Mouse (Mus musculus): ENCODE data around the gene Mctp2.
A peak's percentile ranks its signal among the peaks of the same experiment; 100 is the strongest.
"Not testable (repeated sequence)": the region's sequence is repeated elsewhere in the genome, so short reads cannot be mapped to it uniquely, and the experiment has no call there.

The Mctp2 gene

GRCm38 (mm10) chr7:72271546-72271945, 34.9 kb downstream of the Mctp2 start:
- DNase-seq (ENCODE audit: low spot score), result no peak

GRCm38 (mm10) chr7:72269994-72270393, 36.4 kb downstream of the Mctp2 start:
- peak; percentile 64 for DNase-seq (ENCODE audit: low spot score)

DNA sequence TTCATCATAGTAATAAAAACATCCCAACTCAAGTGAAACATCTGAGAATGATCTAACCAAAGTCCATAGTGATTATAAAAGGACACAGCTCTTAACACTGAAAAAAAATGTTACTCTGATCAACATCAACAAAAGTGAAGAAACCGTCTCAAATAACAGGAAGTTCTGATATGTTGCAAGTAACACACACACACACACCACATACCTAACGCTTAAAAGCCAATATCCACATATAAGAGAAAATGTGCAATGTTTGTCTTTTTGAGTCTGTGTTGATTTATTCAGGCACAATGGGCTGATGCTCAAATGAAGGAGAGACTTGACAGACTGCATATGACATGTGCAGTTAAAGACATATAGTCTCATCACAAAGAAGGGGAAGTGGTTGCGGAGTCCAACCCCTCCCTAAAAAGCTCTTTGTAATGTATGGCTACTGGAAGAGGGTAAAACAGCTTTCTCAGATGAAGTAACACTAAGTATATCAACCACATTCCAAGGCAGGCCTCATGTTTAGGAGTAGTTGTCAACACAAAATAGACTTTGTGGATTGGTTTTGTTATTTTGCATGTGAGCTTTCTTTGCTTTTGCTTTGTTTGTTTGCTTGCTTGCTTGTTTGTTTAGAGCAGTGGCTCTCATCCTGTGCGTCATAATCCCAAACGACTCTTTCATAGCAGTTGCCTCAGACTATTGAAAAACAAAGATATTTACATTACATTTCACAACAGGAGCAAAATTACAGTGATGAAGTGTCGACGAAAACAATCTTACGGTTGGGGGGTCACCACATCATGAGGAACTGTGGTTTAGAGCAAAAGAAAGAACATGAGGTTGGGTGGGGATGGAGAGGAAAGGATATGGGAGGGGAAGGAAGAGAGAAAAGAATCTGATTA, 45.4 kb downstream of the Mctp2 start:
- DNase-seq (ENCODE audit: low spot score), result peak; percentile 63

DNA sequence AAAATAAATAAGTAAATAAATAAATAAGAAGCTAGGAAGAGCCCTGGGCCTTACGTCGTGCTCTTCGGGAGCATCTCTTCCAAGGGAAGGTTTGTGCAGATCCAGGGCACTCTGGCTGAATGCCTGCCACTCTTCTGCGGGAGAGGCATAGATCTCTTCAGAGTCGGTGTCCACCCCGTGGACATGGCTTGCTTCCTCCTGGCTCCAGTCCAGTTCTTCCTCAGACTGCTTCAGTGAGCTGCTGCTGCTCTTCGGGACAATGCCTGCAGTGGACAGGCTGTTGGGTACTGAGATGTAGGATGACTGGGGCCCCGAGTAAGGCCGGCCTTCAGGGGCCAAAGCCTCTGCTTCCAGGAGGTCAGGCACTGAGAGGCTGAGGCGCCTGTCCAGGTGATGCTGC, 47.4 kb downstream of the Mctp2 start:
- DNase-seq (ENCODE audit: low spot score), result no peak

DNA sequence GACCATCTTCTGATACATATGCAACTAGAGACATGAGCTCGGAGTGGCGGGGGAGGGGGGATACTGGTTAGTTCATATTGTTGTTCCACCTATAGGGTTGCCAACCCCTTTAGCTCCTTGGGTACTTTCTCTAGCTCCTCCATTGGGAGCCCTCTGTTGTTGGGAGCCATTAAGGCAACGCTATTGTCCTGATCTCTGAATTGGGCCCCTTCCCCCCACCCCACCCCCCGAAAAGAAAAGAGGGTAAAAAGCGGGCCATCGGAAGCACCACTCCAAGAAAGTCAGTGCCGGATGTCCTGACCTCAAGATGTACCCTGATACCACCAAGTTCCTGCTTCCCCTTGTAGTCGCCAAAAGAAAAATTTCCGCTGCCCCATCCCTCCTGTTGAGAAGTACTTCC, 56.1 kb downstream of the Mctp2 start:
- DNase-seq (ENCODE audit: low spot score), result not testable (repeated sequence)

DNA sequence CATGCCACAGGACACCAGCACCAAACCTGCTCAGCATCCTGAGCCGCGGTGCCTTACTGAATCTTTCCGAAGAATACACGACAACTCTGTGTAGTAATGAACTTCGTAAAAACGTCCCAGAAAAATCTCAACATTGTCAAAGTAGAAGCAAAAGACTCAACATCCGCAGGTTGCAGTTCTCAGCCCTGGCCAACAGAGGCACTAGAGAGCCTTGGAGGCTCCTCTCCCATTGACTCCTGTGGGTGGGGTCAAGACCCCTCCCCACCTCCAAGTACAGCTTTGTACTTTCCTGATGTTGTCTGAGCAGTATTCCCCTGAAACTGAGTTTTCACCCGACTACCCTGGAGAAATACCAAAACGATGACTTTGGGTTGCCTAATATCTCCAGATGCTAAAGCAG, 65.1 kb downstream of the Mctp2 start:
- DNase-seq (ENCODE audit: low spot score), result no peak

- peak; percentile 67 for DNase-seq (ENCODE audit: low spot score)
Observed at GRCm38 (mm10) chr7:72239782-72240493, 66.5 kb downstream of the Mctp2 start.

DNA sequence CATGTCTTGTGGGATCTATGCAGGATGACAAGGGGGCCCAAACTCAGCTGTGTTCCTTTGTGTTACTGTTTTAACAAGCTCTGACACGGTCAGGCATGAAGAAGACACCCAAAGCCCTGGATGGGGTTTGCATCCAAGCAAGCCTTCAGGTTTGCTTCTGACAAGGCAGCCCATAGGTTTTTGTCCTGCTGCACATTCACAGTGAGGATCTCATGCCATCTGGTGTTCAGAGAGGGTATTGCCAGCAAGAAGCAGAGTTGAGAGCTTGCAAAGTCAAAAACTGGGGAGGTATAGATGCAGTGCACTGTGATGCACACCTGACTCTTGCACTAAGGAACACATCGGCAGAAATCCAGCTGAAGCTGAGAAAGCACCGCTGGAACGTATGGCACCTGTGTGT, 67.8 kb downstream of the Mctp2 start:
- DNase-seq (ENCODE audit: low spot score), result peak; percentile 57

- no peak for DNase-seq (ENCODE audit: low spot score)
Observed at GRCm38 (mm10) chr7:72234433-72234998, 71.9 kb downstream of the Mctp2 start.

GRCm38 (mm10) chr7:72231182-72231877, 75.1 kb downstream of the Mctp2 start:
- DNase-seq (ENCODE audit: low spot score), result no peak

GRCm38 (mm10) chr7:72229925-72230324, 76.5 kb downstream of the Mctp2 start:
- DNase-seq (ENCODE audit: low spot score), result no peak

DNA sequence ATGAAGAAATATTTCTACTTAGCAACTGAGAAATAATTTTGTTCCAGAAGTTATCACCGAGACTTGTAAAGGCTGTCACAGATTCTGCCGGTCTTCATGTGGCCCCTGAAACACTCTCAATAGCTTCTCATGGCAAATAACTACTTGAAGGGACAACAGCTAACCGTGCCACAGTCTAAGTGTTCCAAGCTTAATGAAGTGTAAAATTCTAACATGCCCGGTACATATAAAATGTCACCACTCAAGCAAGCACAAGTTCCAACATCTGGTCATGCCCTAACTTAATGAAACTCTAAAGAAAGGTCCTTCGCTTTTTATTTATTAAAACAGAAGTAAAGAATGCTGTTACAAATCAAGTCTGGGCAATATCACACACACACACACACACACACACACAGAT, 82.8 kb downstream of the Mctp2 start:
- no peak for DNase-seq (ENCODE audit: low spot score)

GRCm38 (mm10) chr7:72222532-72222931, 83.9 kb downstream of the Mctp2 start:
- DNase-seq (ENCODE audit: low spot score), result no peak

GRCm38 (mm10) chr7:72218048-72218447, 88.4 kb downstream of the Mctp2 start:
- no peak for DNase-seq (ENCODE audit: low spot score)

- no peak for DNase-seq (ENCODE audit: low spot score)
Observed at GRCm38 (mm10) chr7:72215563-72216215, 90.7 kb downstream of the Mctp2 start.

- DNase-seq (ENCODE audit: low spot score), result no peak
Observed at GRCm38 (mm10) chr7:72210201-72210600, 96.2 kb downstream of the Mctp2 start.

- no peak for DNase-seq (ENCODE audit: low spot score)
Observed at GRCm38 (mm10) chr7:72209296-72209695, 97.1 kb downstream of the Mctp2 start.

DNA sequence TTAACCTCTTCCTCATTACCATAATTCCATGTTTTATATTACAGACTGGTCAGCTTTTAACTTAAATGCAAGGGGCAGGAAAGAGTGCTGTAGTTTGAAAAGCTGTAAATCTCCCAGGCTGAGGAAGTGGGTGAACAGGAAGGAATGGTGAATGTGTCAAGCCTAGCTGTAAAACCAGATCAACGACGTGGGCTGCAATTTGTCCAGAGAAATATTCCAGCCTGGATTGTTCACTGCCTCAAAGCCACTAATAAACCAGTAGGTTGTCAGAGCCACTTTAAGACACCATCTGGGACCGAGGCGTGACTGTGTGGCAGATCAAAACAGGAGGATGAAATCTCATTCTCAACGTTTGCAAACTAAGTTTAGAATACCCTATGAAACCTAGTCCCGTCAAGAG, 99.6 kb downstream of the Mctp2 start:
- no peak for DNase-seq (ENCODE audit: low spot score)

- no peak for DNase-seq (ENCODE audit: low spot score)
Observed at GRCm38 (mm10) chr7:72195709-72196108, 110.7 kb downstream of the Mctp2 start.

DNA sequence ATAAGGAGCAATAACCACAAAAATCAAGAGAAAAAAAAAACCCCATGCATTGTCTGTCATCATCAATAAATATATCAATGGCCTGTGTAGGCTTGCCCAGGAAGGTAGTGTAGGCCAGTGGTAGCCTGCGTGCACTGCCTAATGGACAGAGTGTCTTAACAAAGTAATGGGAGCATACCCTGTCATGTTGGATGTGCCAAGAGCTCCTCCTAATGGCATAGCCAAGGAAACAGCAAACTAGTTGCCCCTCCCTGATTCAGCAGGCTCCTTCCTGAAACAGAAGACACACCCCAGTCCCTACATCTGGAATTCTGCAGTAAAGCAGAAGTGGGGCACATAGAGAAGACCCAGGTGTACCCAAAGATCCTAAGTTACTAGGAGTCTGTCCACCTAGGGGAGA, 113.1 kb downstream of the Mctp2 start:
- no peak for DNase-seq (ENCODE audit: low spot score)

DNA sequence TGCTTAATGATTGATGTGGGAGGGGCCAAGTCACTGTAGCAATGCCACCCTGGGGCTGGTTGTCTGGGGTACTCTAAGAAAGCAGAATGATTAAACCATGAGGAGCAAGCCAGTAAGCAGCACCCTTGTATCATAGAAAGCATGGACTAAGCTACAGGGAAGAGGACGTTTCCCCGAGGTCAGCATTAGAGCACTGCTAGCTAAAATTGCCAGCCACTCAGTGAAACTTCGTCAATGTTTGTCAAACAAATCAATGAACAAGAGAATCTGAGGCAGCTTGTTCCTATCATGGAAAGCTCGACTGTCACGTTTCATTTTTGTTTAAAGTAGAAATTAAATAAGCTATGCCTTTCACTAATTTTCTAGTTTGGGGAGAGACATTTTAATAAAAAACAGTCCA, 124.8 kb downstream of the Mctp2 start:
- no peak for DNase-seq (ENCODE audit: low spot score)

DNA sequence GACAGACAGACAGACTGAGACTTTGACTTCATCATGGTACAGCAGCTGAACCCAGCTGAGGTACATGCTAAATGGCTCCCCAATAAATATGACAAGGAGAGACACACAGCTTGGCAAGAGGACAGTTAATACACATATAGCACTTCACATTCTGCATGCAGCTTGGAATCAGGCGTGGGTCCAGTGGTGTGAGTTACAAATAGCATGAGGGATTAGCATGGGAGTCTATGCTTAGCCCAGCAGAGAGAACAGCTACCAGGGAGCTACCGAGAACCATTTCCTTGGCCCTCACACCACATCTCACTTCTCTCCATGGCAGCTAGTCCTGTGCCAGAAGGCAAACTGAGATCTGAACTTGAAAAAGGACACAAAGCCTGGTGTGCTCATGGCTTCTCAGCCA, 137.1 kb downstream of the Mctp2 start:
- DNase-seq (ENCODE audit: low spot score), result no peak
